Mouse (Mus musculus) adrenal gland, adult (tissue): ENCODE measurements around the gene Gm20547.
A peak's percentile ranks its signal among the peaks of the same experiment; 100 is the strongest.
"Not testable (repeated sequence)": the region's sequence is repeated elsewhere in the genome, so short reads cannot be mapped to it uniquely, and the experiment has no call there.

Experiments
- DNase-seq, 2 experiments: peaks; one replicate each; pipeline ENCODE4 v3.0.0; 2022 to 2023; ENCODE audit warnings: low spot score in 1 of 2; ENCODE audit not compliant: inconsistent age in 2 of 2

Gm20547 gene

DNA sequence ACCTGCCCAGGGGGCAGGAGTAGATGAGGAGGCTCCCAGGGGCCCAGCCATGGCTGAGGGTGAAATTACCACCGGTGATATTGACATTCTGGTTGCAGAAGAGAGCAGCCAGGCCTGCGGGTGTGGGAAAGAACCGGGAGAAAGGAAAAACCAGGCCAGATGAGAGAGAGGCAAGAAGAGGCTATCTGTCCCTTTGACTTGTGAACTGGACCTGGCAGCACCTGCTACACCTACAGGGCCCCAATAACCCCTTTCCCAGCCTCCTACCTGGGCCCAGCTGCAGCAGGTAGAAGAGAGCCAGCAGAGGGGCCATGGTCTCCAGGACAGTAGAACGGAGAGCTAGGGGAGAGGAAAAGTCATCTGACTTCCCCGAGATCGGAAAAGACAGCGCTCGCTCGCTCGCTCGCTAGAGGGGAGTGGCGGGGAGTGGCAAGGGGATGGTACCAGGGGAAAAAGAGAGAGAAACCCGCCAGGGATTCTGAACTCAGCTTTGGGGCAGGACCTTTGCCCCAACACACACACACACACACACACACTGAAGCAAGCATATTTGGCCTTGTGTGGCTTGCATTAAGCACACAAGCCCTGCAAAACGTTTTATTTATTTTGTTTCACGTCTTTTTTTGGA is at the start of gene Gm20547:
Gene Gm20547, minus strand, starts transcription at position 360 of the 628 bp plus-strand sequence.
- DNase-seq = peak; percentile 48 to 85

DNA sequence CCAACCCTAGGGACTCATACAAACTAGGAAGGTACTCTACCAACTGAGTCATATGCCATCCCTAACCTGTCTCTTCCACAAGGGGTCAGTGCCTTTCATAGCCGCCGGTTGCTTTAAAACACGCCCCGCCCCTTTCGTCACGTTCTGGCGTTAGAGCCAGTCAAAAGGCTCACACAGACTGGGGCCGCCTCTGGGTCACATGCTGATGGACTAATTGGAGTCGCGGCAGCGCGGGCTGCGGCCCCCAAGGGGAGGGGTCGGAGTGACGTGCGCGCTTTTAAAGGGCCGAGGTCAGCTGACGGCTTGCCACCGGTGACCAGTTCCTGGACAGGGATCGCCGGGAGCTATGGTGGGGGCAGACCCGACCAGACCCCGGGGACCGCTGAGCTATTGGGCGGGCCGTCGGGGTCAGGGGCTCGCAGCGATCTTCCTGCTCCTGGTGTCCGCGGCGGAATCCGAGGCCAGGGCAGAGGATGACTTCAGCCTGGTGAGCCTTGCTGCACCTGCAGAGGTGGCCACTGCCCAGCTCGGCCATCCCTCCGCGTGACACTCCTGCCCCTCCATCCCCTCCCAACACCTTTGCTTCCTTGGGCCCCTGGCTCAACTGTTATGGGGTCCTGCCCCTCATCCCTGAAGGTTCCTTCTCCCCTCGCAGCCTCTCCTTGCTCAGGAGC is 49.4 kb upstream of the Gm20547 start, which contains the start of gene Neu1:
Gene Neu1, plus strand, starts transcription at position 193 of the 674 bp plus-strand sequence.
- peak; percentile 99 for DNase-seq

DNA sequence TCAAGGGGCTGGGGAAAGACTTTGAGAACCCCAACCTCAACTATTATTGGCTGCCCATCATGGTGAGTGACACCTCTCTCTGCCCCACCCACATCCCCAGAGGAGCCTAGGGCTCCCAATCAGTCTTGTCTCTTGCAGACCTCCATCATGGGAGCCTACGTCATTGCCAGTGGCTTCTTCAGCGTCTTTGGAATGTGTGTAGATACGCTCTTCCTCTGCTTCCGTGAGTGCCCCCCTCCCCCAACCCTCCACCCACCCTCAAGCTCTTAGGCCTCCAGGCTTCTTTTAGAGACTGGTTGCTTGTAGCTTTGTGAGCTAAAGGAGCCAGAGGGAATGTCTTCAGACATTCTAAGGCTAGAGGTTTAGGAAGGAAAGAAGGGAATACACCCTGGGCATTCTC is 47.0 kb upstream of the Gm20547 start:
- DNase-seq = no peak

DNA sequence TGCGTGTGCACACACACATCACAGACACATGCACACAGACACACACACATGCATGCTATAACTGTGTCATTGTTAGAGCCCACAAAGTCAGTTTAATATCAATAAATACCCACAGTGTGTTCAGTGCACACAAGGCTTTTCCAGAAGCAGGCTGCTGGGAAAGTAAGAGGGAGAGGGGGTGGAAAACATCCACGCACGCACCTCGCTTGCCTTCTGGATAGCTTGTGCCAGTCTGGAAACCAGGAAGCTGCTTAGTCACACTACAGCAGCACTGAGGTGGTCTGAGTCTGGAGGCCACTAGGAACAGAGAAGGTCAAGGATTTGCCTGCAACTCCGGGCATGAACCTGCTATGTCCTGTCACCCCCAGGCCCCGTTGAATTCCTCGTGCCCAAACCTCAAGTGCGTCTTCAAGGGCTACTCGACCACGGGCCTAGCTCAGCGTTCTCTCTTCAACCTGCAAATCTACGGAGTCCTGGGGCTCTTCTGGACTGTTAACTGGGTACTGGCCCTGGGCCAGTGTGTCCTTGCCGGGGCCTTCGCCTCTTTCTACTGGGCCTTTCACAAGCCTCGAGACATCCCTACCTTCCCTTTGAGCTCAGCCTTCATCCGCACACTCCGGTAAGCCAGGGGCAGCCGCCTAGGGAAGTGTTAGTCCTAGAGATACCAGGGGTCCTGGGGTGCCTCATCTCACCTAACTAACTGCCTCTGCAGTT is 45.6 kb upstream of the Gm20547 start:
- DNase-seq = peak; percentile 60 to 87

DNA sequence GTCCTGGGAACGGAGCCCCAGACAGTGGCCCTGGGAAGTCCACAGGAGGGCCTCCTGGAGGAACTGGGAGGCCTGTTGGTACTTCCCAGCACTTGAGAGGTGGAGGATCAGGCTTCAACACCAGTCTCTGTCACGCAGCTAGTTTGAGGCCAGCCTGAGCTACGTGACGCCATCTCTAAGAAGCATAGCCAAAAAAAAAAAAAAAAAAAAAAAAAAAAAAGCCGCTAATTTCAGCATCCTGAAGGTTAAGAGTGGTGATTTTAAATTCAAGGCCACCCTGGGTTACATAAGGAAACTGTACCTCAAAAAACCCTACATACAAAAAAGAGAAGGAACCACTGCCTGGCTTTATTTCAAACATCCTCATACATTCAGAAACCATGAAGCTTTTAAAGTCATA is 42.4 kb upstream of the Gm20547 start:
- no peak for DNase-seq

DNA sequence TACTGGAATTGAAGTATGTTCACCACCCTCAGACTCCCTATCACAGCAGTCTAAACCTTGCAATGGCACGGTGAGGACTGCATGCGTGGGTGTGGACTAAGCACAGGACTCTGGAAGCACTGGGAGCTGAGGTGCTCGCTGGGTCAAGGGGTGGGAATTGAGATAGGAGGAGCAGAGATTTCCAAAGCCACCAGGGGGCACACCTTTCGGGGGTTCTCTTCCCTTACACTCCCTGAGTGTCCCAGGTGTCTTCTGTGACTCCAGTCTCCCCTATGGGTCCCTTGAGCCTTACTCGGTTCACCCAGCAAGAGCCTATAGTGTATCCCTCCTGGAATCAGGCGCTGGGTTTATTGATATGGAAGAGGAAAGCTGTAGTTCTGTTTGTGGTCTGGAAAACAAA is 41.1 kb upstream of the Gm20547 start:
- DNase-seq = no peak

DNA sequence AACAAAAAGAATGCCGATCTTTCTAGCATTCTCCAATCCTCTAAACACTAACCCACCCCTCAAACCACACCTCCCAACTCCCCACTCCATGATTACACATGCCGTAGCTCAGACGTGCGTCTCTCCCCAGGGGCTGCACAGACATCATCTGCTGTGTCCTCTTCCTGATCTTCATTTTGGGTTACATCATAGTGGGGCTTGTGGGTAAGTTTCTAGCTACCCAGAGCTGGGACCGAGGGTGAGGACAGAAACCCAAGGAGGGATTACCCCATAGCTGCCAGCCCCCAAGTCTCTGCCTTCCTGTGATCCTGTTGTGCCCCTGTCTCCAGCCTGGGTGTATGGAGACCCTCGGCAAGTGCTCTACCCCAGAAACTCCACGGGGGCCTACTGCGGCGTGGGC is 35.3 kb upstream of the Gm20547 start:
- DNase-seq = no peak

DNA sequence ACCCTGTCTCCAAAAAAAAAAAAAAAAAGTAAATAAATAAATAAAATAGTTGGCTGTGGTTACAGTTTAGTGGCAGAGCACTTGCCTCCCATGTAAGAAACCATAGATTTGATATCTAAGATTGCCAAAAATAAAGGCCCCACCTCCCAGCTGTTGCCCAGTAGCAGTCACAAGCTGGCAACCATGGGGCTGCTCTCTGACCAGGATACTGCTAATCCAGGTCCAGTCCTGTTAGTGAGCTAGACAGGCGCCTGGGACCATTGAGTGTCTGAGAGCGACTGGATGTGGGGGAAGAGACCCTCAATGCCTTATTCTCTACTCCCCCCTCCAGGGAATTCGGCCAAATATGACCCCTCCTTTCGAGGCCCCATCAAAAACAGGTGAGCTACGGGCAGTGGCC is 34.5 kb upstream of the Gm20547 start:
- DNase-seq = no peak

DNA sequence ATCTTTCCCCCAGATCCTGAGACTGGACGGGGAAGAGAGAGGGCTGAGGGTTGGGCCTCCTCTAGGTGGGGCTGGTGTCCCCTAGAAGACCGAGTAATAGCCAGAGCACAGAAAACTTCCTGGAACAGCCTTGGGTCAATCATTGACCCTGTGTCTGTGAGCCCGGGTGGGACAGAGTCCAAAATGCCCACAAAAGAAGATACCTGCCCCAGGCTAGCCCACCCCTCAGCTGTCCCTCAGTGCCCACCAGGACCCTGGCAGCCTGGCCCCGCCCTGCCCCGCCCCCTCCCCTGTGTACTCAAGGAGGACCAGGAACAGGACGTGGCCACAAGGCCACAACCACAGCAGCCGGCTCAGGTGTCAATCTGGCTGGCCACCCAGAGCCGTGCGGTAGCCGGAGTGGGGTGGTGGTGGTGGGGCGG is 33.6 kb upstream of the Gm20547 start:
- DNase-seq = peak; percentile 40 to 70

DNA sequence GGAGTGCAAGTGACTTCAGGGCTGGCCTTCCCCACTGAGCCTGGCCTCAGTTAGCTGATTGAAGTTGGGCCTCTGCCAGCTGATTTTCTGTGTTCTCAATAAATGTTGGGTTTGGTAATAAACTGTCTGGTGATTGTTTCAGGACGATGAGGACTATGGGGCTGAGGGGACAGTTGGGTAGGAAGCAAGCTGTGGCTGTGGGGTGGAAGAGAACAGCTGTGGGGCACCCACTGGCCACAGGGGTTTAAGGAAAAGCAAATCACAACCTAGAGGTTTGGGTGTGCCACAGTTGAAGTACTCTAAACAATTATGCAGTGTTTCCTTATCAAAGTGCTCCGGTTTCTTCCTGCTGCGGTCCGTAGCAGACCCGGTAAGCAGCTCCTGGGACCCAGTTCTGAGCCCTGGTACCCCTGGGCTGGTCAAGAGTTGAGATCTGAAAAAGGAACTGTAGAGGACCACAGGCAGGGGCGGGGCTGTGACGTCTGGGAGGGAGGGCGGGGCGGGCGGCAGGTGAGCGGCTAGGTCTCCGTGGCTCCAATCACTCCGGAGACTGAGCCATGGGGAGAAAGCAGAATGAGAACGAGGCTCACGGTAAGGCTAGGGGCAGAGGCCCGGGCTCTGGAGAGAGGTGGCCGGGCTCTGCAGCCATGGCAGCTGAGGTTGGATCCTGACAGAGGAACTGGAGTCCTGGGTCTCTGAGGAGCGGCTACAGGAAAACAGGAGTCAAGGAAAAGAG is 32.3 kb upstream of the Gm20547 start, which contains the start of gene Slc44a4:
Gene Slc44a4, plus strand, starts transcription at position 537 of the 736 bp plus-strand sequence.
- peak in 1 of 2 experiments; percentile 28 for DNase-seq

DNA sequence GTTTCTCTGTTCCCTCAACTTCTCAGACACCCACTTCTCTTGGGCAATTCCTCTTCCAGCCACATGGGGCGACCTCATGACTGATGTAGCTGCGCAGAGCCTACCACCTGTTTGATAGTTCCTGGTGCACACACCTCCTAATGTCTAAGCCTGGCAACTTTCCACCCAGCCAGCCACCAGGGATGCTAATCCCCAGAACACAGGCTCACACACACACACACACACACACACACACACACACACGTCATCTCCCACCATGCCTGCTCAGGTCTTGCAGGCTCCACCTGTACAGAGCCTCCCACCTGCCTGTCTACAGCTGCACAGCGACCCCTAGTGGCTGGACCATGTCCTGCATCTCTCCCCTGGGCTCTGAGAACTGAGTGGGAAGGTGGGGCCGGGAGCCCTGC is 30.1 kb upstream of the Gm20547 start:
- peak; percentile 76 to 91 for DNase-seq

DNA sequence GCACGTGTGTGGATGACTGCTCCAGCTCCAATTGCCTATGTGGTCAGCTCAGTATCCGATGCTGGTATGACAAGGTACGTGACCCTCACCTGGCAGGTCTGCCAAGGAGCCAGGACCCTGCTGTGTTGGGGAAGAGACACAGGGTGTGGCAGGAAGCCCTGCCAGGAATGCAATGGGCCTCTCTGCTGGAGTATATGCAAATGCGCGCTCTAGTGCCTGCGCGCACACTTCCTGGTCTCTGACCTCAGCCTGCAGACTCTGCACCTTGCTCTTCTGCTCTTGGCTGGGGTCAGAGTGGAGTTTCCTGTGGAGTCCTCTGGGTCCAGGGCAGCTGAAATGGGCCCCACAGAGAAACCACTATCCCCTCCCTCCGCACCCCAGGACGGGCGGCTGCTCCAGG is 29.1 kb upstream of the Gm20547 start:
- DNase-seq = no peak

DNA sequence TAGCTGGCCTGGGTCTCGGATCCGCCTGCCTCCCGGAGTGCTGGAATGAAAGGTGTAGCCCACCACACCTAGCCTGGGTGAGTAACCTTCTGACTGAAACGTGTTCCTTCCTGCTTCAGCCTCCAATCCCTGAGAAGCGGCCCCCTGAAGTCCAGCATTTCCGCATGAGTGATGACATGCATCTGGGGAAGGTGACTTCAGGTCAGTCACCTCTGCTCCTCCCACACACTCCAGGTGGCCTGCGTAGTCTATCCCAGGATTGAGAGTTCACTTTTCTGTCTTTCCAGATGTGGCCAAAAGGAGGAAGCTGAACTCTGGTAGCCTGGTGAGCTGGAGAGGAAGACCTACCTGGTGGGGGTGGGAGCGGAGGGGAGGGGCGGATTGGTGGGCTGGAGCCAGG is 21.1 kb upstream of the Gm20547 start:
- no peak for DNase-seq

DNA sequence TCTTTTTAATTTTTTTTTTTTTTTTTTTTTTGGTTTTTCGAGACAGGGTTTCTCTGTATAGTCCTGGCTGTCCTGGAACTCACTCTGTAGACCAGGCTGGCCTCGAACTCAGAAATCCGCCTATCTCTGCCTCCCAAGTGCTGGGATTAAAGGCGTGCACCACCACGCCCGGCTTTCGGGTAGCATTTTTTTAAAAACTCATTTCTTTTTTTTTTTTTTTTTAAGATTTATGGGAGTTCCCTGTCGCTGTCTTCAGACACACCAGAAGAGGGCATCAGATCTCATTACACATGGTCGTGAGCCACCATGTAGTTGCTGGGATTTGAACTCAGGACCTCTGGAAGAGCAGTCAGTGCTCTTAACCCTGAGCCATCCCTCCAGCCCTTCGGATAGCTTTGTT is 20.1 kb upstream of the Gm20547 start:
- DNase-seq = not testable (repeated sequence)

DNA sequence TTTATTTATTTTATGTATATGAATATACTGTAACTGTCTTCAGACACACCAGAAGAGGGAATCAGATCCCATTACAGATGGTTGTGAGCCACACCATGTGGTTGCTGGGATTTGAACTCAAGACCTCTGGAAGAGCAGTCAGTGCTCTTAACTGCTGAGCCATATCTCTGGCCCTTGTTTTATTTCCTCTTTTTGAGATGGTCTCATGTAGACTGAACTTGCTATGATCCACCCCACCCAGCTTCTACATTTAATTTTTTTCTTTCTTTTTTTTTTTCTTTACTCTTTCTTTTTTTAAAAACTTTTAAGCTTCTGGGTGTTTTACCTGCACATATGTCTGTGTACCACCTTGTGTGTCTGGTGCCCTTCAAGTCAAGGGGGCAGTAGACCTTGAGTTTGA is 19.0 kb upstream of the Gm20547 start:
- DNase-seq = peak in 1 of 2 experiments; percentile 23

DNA sequence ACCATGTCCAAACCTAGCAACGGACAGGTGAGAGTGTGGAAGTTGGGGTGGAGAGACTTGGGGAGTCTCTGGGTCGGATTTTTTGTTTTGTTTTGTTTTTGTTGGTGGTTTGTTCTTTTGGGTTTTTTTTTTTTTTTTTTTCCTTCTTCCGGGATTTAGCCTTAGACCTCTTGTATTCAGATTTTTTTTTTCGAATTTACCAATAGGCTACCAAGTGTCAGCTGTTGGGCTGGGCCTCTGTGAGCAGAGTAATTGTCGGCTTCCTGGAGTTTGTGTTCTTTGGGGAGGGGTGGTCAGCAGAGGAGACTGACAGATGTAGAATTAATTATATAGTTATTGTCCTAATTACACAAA is 18.0 kb upstream of the Gm20547 start:
- DNase-seq = no peak

DNA sequence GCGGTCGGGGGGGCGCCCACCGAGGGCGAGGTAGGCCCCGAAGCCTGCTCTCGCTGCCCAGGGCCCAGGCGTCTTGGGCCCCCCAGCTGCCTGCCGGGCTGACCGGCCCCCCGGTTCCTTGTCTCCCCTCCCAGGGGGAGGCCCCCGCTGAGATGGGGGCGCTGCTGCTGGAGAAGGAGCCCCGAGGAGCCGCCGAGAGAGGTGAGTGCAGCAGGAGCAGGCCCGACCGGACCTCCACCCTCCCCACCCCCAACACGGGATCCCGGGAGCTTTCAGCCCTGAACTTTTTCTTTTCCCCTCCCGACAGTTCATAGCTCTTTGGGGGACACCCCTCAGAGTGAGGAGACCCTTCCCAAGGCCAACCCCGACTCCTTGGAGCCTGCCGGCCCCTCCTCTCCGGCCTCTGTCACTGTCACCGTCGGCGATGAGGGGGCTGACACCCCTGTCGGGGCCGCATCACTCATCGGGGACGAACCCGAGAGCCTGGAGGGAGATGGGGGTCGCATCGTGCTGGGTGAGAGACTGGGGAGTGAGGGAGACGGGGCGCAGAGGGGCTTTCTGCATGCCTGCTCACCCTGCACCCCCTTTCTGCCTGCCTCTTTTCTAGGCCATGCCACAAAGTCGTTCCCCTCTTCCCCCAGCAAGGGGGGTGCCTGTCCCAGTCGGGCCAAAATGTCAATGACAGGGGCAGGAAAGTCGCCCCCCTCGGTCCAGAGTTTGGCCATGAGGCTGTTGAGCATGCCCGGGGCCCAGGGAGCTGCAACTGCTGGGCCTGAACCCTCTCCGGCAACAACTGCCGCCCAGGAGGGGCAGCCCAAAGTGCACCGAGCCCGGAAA is 17.4 kb upstream of the Gm20547 start:
- peak; percentile 73 to 90 for DNase-seq

DNA sequence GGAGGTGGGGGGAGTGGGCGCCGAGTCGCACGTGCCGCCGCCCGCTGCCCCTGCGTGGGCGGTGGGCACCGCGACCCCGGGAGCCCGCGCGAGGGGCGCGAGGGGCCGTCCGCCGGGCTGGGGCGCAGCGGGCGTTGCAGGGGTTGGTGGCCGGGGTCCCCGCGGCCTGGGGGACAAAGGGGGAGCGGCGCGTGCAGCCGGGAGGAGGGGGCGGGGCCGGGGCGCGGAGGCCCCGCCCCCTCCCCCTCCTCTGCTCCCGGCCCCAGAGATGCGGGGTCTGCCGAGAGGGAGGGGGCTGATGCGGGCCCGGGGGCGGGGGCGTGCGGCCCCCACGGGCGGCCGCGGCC is 16.8 kb upstream of the Gm20547 start:
- DNase-seq = no peak

DNA sequence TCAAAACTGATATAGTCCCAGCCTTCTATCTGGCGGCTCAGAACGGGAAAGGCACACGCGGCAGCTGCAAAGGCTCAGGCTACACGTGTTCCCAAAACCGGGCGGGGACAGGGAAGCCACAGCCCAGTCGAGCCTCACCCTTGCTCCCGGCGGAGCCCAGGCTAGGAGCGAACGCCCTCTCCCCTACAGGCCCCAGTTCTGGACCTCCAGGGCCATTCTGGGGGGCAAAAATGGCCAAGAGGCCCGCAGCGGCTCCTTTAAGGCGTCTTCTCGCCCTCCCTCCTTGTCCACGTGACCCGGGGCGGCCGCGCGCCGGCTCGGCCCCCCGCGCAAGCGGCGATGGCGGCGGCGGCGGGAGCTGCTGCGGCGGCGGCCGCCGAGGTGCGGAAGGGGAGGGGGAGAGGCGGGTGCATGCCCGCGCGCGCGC is 16.3 kb upstream of the Gm20547 start, which contains the start of the genes C2 and Ehmt2:
Gene C2, minus strand, starts transcription at position 106 of the 427 bp plus-strand sequence.
Gene Ehmt2, plus strand, starts transcription at position 310 of the 427 bp plus-strand sequence.
- peak; percentile 91 to 96 for DNase-seq
